Mouse (Mus musculus) ES-E14 (cell line): ENCODE results near the gene Larp4b. TPM values are rescaled to one million over a fixed set of nuclear protein-coding genes. Genes with fewer than 3 reads are reported as not detected.

ENCODE experiments used
- DNase-seq: peaks from one replicate; pipeline ENCODE4 v3.0.0-alpha.2; 2013; ENCODE audit warnings: low read depth, low spot score
- H3K27ac ChIP-seq: 2 replicates; pipeline ENCODE4 v1.5.1; 2012; ENCODE audit warnings: low read depth, mild to moderate bottlenecking, low read length, moderate library complexity, mixed read lengths; ENCODE audit not compliant: poor library complexity, insufficient read depth, severe bottlenecking
- H3K36me3 ChIP-seq: 2 replicates; pipeline ENCODE4 v1.6.1; 2012; ENCODE audit warnings: mild to moderate bottlenecking, low read length, moderate library complexity, mixed read lengths; ENCODE audit not compliant: control insufficient read depth, poor library complexity, insufficient read depth, severe bottlenecking
- H3K4me1 ChIP-seq, 2 experiments: fragments of 150-350 bp in 1 of 2; sonication (generic) in 1 of 2; 2 replicates each; pipeline ENCODE4 v1.6.1; 2012; ENCODE audit warnings: low read length in 2 of 2, mild to moderate bottlenecking in 1 of 2, mixed read lengths in 1 of 2; ENCODE audit not compliant: control insufficient read depth in 2 of 2, insufficient read depth in 2 of 2, poor library complexity in 1 of 2
- H3K4me3 ChIP-seq, 2 experiments: fragments of 150-350 bp in 1 of 2; sonication (generic) in 1 of 2; 2 replicates each; pipeline ENCODE4 v1.5.1; 2012; ENCODE audit warnings: low read length in 2 of 2, low read depth in 1 of 2, mild to moderate bottlenecking in 1 of 2, mixed read lengths in 1 of 2; ENCODE audit not compliant: insufficient read depth in 1 of 2, poor library complexity in 1 of 2, severe bottlenecking in 1 of 2
- H3K9ac ChIP-seq: 2 replicates; pipeline ENCODE4 v1.6.1; 2012; ENCODE audit warnings: low read depth, mild to moderate bottlenecking, low read length, mixed read lengths; ENCODE audit not compliant: poor library complexity, insufficient read depth, severe bottlenecking
- H3K9me3 ChIP-seq: fragments of 150-350 bp; sonication (generic); 2 replicates; pipeline ENCODE4 v1.6.1; 2012; ENCODE audit warnings: low read depth, mild to moderate bottlenecking, low read length; ENCODE audit not compliant: control insufficient read depth, insufficient read depth
- CHD2 ChIP-seq: IDR thresholded peaks from 2 replicates; pipeline ENCODE4 v1.6.1; 2014; ENCODE audit warnings: mild to moderate bottlenecking, low read depth, low read length, inconsistent platforms
- HCFC1 ChIP-seq: IDR thresholded peaks from 2 replicates; pipeline ENCODE4 v1.6.1; 2012; ENCODE audit warnings: low read length, inconsistent platforms, borderline replicate concordance; ENCODE audit not compliant: insufficient read depth
- MAFK ChIP-seq: IDR thresholded peaks from 2 replicates; pipeline ENCODE4 v1.6.1; 2014; ENCODE audit warnings: mild to moderate bottlenecking, low read depth, low read length, inconsistent platforms; ENCODE audit not compliant: insufficient read depth
- ZC3H11A ChIP-seq: IDR thresholded peaks from 2 replicates; pipeline ENCODE4 v1.6.1; 2012; ENCODE audit warnings: low read depth, mild to moderate bottlenecking, inconsistent platforms, low read length, borderline replicate concordance
- ZNF384 ChIP-seq: IDR thresholded peaks from 2 replicates; pipeline ENCODE4 v1.6.1; 2012; ENCODE audit warnings: low read depth, low read length, inconsistent platforms
- in situ Hi-C, 2 experiments: fragments of 600-800 bp; cut with MboI; formaldehyde crosslinking; loops; one replicate each; pipeline ENCODE4 v1.15.1; 2025; ENCODE audit warnings: low sequenced_read_pairs in 2 of 2, inconsistent platforms in 1 of 2; ENCODE audit not compliant: unreplicated experiment in 2 of 2
- total RNA-seq: library from RNA; depleted of rRNA; stranded (reverse); fragments of 300-350 nt; gene quantifications from 2 replicates; pipeline ENCODE4 v1.2.3, GENCODE M21; 2012

Gene Larp4b
- total RNA-seq, 1 experiment, result 66.3 TPM

GRCm38 (mm10) chr13:9151100-9151499 is 57.4 kb downstream of the Larp4b start:
- H3K9me3 ChIP-seq, result no peaks in the 10 kb centered on the region
- H3K27ac ChIP-seq, result no peak overlapping the region
- in situ Hi-C loops, result no loop called here
- TF ChIP-seq CHD2 (no peak), ZC3H11A (no peak), HCFC1 (no peak), ZNF384 (no peak), MAFK (no peak)
- peaks cover 2 to 5% of the 10 kb centered on the region in 2 experiments; a peak in 3 of 4 replicates for H3K4me1 ChIP-seq
- no peak overlapping the region for H3K9ac ChIP-seq
- H3K36me3 ChIP-seq, result peaks cover 12% of the 10 kb centered on the region
- H3K4me3 ChIP-seq, result no peak overlapping the region
- no peak for DNase-seq

- Histone ChIP-seq H3K4me1 (peaks cover 2 to 5% of the 10 kb centered on the region in 2 experiments; a peak in 3 of 4 replicates), H3K9me3 (no peaks in the 10 kb centered on the region), H3K9ac (no peak overlapping the region), H3K27ac (no peak overlapping the region), H3K4me3 (no peak overlapping the region), H3K36me3 (peaks cover 17% of the 10 kb centered on the region)
- no peak for DNase-seq
- no peak for TF ChIP-seq ZNF384
- in situ Hi-C loops, result no loop called here
These were observed 57.9 kb downstream of the Larp4b start for GRCm38 (mm10) chr13:9151619-9152018.

GRCm38 (mm10) chr13:9152267-9152666 is 58.6 kb downstream of the Larp4b start:
- Histone ChIP-seq H3K9ac (no peak overlapping the region), H3K36me3 (peaks cover 18% of the 10 kb centered on the region), H3K4me3 (no peak overlapping the region), H3K9me3 (no peaks in the 10 kb centered on the region), H3K4me1 (peaks cover 2 to 5% of the 10 kb centered on the region in 2 experiments; a peak in 3 of 4 replicates), H3K27ac (no peak overlapping the region)
- in situ Hi-C loops, result no loop called here
- DNase-seq, result no peak
- TF ChIP-seq ZNF384 (no peak), MAFK (no peak), ZC3H11A (no peak), HCFC1 (no peak), CHD2 (no peak)

GRCm38 (mm10) chr13:9153803-9154202 is 60.1 kb downstream of the Larp4b start:
- Histone ChIP-seq H3K9me3 (no peaks in the 10 kb centered on the region), H3K4me1 (peaks cover 2 to 5% of the 10 kb centered on the region in 2 experiments; a peak in 3 of 4 replicates), H3K27ac (no peak overlapping the region), H3K36me3 (peaks cover 23% of the 10 kb centered on the region), H3K4me3 (no peak overlapping the region), H3K9ac (no peak overlapping the region)
- no peak for TF ChIP-seq HCFC1
- TF ChIP-seq ZNF384, result no peak
- in situ Hi-C loops, result no loop called here
- no peak for DNase-seq

GRCm38 (mm10) chr13:9159282-9159681 is 65.6 kb downstream of the Larp4b start:
- Histone ChIP-seq H3K4me1 (peaks cover 0 to 5% of the 10 kb centered on the region in 2 experiments; a peak in 2 of 4 replicates), H3K27ac (no peak overlapping the region), H3K9ac (no peak overlapping the region), H3K36me3 (peaks cover 34% of the 10 kb centered on the region), H3K4me3 (no peak overlapping the region), H3K9me3 (no peaks in the 10 kb centered on the region)
- no peak for TF ChIP-seq MAFK
- TF ChIP-seq ZNF384, result no peak
- no peak for TF ChIP-seq HCFC1
- no peak for TF ChIP-seq CHD2
- no peak for TF ChIP-seq ZC3H11A
- DNase-seq, result no peak
- in situ Hi-C loops, result no loop called here
